Mouse (Mus musculus): ENCODE data around the gene Fgd6. TPM values are rescaled to one million over a fixed set of nuclear protein-coding genes. Genes with fewer than 3 reads are reported as not detected.

Fgd6 gene
- polyA plus RNA-seq, 1 experiment from 2014 or later: 5.0 TPM

DNA sequence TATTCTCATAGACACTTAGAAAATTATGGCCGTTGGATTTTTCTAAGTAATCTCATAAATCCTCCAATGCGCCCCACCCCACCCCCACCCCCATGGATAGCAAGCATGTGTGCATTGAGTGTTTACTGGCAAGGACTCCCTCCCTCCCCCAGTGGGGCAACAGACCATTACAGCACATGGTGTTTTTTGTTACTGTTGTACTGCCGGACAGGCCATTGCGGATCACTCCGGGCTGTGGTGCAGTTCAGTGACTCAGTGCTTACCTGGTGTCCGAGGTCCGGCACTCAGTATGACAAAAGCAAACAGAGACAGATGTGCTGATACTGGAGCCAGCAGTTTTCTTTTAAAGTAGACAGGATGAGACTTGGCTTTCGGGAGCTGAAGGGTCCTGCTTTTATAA lies 13.3 kb downstream of the Fgd6 start:
- no peak overlapping the region for H3K27ac ChIP-seq (ENCODE audit: low read depth)
- H3K9ac ChIP-seq (ENCODE audit: low read length): no peak overlapping the region
- peaks cover 19% of the 10 kb centered on the region for H3K36me3 ChIP-seq (ENCODE audit: control insufficient read depth, insufficient read depth, low read length)
- 47% methylated on average over 8 of the region's 8 CpGs for WGBS
- peaks cover 23% of the 10 kb centered on the region for H3K4me1 ChIP-seq (replicated peaks; ENCODE audit: control insufficient read depth, insufficient read depth, low read length)
- no peaks in the 10 kb centered on the region for H3K9me3 ChIP-seq (ENCODE audit: control insufficient read depth, low read length)
- H3K4me3 ChIP-seq (ENCODE audit: low read depth, low read length): no peak overlapping the region
- H3K4me2 ChIP-seq (ENCODE audit: low read length): no peak overlapping the region
- DNase-seq (ENCODE audit: low spot score) (no peak), ATAC-seq (replicated peaks; ENCODE audit: low FRiP score, low TSS enrichment, low read depth) (no peak)
- no peaks in the 10 kb centered on the region for H3K27me3 ChIP-seq (replicated peaks; ENCODE audit: control insufficient read depth, insufficient read depth, low read length)

DNA sequence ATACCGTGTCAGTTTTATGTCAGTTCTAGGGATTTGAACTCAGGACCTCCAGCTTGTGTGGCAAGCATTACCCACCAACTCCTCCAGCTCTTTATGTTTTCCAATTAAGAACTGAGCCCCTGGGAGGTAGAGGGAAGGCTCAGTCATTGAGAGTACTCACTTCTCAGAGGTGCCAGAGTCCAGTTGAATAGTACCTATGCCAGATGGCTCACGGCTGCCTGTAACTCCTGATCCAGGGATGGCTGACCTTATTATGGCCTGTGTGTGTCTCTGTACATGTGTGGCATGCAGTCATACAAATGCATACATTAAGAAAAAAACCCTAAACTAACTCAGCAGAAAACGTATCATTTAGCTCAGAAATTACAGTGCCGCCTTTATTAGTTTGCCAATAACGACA lies 14.9 kb downstream of the Fgd6 start:
- ATAC-seq (replicated peaks; ENCODE audit: low FRiP score, low TSS enrichment, low read depth): no peak
- WGBS: 94% methylated on average over 5 of the region's 5 CpGs
- Histone ChIP-seq H3K4me1 (replicated peaks; ENCODE audit: control insufficient read depth, insufficient read depth, low read length) (peaks cover 26% of the 10 kb centered on the region), H3K27ac (ENCODE audit: low read depth) (no peak overlapping the region), H3K4me2 (ENCODE audit: low read length) (no peak overlapping the region), H3K36me3 (ENCODE audit: control insufficient read depth, insufficient read depth, low read length) (peaks cover 5% of the 10 kb centered on the region; the same call in 1 of the 2 replicates), H3K27me3 (replicated peaks; ENCODE audit: control insufficient read depth, insufficient read depth, low read length) (no peaks in the 10 kb centered on the region), H3K4me3 (ENCODE audit: low read depth, low read length) (no peak overlapping the region), H3K9ac (ENCODE audit: low read length) (no peak overlapping the region), H3K9me3 (ENCODE audit: control insufficient read depth, low read length) (no peaks in the 10 kb centered on the region)
- no peak for DNase-seq (ENCODE audit: low spot score)

DNA sequence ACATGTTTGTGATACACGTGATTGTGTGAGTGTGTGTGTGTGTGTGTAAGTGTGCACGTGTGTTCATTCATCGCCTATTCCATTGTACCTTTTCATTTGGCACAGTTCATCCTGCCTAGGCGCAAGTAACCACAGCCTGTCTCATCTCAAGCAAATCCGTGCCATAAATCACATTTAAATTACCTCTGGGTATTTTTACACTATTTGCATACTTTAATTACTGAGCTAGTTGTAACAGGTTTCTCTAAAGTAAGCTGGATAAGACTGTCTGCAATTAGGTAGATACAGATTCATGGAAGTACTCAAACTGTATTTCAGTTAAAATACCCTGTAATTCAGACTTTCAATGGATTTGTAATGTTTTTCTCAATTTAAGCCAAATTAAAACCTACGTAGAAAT lies 20.7 kb downstream of the Fgd6 start:
- no peaks in the 10 kb centered on the region for H3K9me3 ChIP-seq (ENCODE audit: control insufficient read depth, low read length)
- no peak overlapping the region for H3K4me3 ChIP-seq (ENCODE audit: low read depth, low read length)
- no peaks in the 10 kb centered on the region for H3K27me3 ChIP-seq (replicated peaks; ENCODE audit: control insufficient read depth, insufficient read depth, low read length)
- H3K4me1 ChIP-seq (replicated peaks; ENCODE audit: control insufficient read depth, insufficient read depth, low read length): peaks cover 27% of the 10 kb centered on the region; the same call in 1 of the 2 replicates
- H3K36me3 ChIP-seq (ENCODE audit: control insufficient read depth, insufficient read depth, low read length): no peaks in the 10 kb centered on the region
- H3K4me2 ChIP-seq (ENCODE audit: low read length): no peak overlapping the region
- DNase-seq (ENCODE audit: low spot score) (no peak), ATAC-seq (replicated peaks; ENCODE audit: low FRiP score, low TSS enrichment, low read depth) (no peak)
- WGBS: 83% methylated on average over 6 of the region's 6 CpGs
- H3K27ac ChIP-seq (ENCODE audit: low read depth): no peak overlapping the region
- H3K9ac ChIP-seq (ENCODE audit: low read length): no peak overlapping the region

DNA sequence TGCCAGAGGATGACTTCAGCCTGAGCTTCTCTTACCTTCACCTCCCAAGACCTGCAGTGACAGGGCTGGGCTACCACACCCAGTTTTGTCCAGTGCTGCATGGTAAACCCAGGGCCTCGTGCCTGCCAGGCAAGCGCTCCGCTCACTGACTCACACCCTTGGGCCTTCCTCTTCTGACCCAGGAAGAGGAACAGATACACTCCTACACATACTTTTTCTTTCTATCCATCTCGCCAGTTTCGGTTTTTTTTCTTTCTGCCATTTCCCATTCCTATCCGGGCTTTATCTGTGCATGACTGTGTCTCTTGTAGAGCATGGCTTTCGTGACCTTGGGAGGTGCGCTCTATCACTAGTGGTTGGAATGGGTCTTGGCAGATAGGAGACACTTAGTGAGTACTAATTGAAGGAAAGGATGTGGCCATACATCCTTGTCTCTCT lies 23.8 kb downstream of the Fgd6 start:
- H3K4me1 ChIP-seq (replicated peaks; ENCODE audit: control insufficient read depth, insufficient read depth, low read length): peaks cover 15% of the 10 kb centered on the region; the same call in 1 of the 2 replicates
- no peaks in the 10 kb centered on the region for H3K9me3 ChIP-seq (ENCODE audit: control insufficient read depth, low read length)
- H3K9ac ChIP-seq (ENCODE audit: low read length): no peak overlapping the region
- 83% methylated on average over 8 of the region's 8 CpGs for WGBS
- H3K36me3 ChIP-seq (ENCODE audit: control insufficient read depth, insufficient read depth, low read length): no peaks in the 10 kb centered on the region
- H3K27ac ChIP-seq (ENCODE audit: low read depth): no peak overlapping the region
- no peaks in the 10 kb centered on the region for H3K27me3 ChIP-seq (replicated peaks; ENCODE audit: control insufficient read depth, insufficient read depth, low read length)
- ATAC-seq (replicated peaks; ENCODE audit: low FRiP score, low TSS enrichment, low read depth) (no peak), DNase-seq (ENCODE audit: low spot score) (no peak)
- no peak overlapping the region for H3K4me2 ChIP-seq (ENCODE audit: low read length)
- no peak overlapping the region for H3K4me3 ChIP-seq (ENCODE audit: low read depth, low read length)

DNA sequence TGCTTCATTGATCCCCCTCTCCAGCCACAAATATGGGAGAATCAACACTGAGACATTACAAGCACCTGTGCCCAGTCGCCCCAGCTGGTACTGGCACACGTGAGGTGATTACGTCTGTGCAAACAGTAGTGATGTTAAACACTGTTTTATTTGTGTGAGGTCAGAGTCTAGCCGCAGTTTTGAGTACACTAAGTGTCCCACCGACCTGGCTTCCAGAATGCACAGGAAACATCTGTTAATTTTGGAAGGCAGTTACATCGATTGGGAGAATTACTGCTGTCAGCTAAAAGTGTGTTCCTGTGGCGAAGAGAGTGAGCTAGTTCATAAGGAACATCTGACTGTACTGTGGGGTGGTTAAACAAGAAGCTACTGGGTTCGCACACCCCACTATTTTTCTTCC lies 24.4 kb downstream of the Fgd6 start:
- no peak overlapping the region for H3K9ac ChIP-seq (ENCODE audit: low read length)
- no peak for ATAC-seq (replicated peaks; ENCODE audit: low FRiP score, low TSS enrichment, low read depth)
- no peak overlapping the region for H3K27ac ChIP-seq (ENCODE audit: low read depth)
- H3K9me3 ChIP-seq (ENCODE audit: control insufficient read depth, low read length): no peaks in the 10 kb centered on the region
- peaks cover 15% of the 10 kb centered on the region; the same call in 1 of the 2 replicates for H3K4me1 ChIP-seq (replicated peaks; ENCODE audit: control insufficient read depth, insufficient read depth, low read length)
- DNase-seq (ENCODE audit: low spot score): no peak
- H3K36me3 ChIP-seq (ENCODE audit: control insufficient read depth, insufficient read depth, low read length): no peaks in the 10 kb centered on the region
- H3K4me3 ChIP-seq (ENCODE audit: low read depth, low read length): no peak overlapping the region
- H3K27me3 ChIP-seq (replicated peaks; ENCODE audit: control insufficient read depth, insufficient read depth, low read length): no peaks in the 10 kb centered on the region
- no peak overlapping the region for H3K4me2 ChIP-seq (ENCODE audit: low read length)
- 38% methylated on average over 8 of the region's 8 CpGs for WGBS

DNA sequence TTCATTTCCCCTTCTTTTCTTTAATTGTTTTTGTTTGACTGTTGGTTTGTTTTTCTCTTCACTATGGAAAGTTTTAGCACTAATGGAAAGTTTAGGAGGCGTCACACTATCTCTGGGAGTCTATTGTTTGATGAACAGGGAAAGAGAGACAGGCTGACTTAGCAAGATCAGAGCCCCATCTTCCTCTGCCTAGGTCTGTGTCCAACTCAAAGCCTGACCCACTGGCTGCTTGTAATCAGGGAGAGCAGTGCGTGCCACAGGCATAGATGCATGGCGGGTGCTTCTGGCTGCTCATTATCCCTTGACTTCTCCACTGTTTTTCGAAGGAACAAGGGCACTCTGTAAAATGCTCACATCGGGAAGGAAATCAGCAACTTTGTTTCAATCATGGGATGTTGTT lies 26.6 kb downstream of the Fgd6 start:
- peaks cover 15% of the 10 kb centered on the region; the same call in 1 of the 2 replicates for H3K4me1 ChIP-seq (replicated peaks; ENCODE audit: control insufficient read depth, insufficient read depth, low read length)
- 0 out of 2 replicates have a peak overlapping the region, but pooled peaks have one; percentile 33 for H3K27ac ChIP-seq (ENCODE audit: low read depth)
- H3K4me3 ChIP-seq (ENCODE audit: low read depth, low read length): no peak overlapping the region
- H3K36me3 ChIP-seq (ENCODE audit: control insufficient read depth, insufficient read depth, low read length): no peaks in the 10 kb centered on the region
- DNase-seq (ENCODE audit: low spot score) (no peak), ATAC-seq (replicated peaks; ENCODE audit: low FRiP score, low TSS enrichment, low read depth) (no peak)
- H3K9me3 ChIP-seq (ENCODE audit: control insufficient read depth, low read length): no peaks in the 10 kb centered on the region
- no peaks in the 10 kb centered on the region for H3K27me3 ChIP-seq (replicated peaks; ENCODE audit: control insufficient read depth, insufficient read depth, low read length)
- H3K4me2 ChIP-seq (ENCODE audit: low read length): no peak overlapping the region
- 70% methylated on average over 5 of the region's 5 CpGs for WGBS
- H3K9ac ChIP-seq (ENCODE audit: low read length): no peak overlapping the region

DNA sequence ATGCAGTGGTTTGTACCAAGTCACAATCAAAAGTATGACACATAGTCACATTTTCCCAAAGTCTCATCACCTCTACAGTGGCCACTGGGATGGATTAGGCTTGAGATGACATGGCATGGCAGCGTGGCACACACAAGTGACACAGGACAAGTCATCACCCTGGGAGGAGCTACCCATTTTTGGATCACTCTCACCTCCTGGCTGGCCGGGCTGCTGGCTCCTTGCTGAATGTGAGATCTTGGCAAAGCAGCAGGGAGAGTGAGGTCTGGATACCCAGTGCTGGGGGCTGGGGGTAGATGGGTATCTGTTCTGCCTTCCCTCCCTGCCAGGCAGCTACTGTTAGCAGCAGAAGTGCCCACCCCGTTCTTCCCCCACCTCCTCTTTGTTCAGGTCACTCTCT lies 31.1 kb downstream of the Fgd6 start:
- Histone ChIP-seq H3K4me3 (ENCODE audit: low read depth, low read length) (no peak overlapping the region), H3K36me3 (ENCODE audit: control insufficient read depth, insufficient read depth, low read length) (no peaks in the 10 kb centered on the region), H3K9ac (ENCODE audit: low read length) (no peak overlapping the region), H3K27ac (ENCODE audit: low read depth) (no peak overlapping the region), H3K4me1 (replicated peaks; ENCODE audit: control insufficient read depth, insufficient read depth, low read length) (no peaks in the 10 kb centered on the region), H3K9me3 (ENCODE audit: control insufficient read depth, low read length) (no peaks in the 10 kb centered on the region), H3K4me2 (ENCODE audit: low read length) (no peak overlapping the region), H3K27me3 (replicated peaks; ENCODE audit: control insufficient read depth, insufficient read depth, low read length) (no peaks in the 10 kb centered on the region)
- ATAC-seq (replicated peaks; ENCODE audit: low FRiP score, low TSS enrichment, low read depth): no peak
- WGBS: 70% methylated on average over 3 of the region's 3 CpGs
- DNase-seq (ENCODE audit: low spot score): no peak

DNA sequence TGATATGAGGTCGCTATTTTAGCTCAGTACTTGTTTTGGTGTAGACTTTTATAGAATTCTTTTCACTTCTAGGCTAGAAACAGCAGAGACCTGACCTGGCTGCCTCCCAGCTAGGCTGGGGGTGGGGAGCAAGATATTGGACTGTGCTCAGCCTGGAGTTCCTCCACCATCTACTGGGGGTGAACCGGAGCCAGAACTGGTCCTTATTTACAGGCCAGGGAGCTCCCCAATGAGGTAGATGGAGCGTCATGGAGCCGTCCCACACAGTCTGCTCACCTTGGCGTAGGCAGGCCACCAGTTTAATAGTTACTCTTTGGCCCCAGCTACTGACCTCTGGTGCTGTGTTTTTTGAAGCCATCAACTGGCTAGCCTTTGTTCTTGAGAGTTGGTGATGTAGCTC lies 32.9 kb downstream of the Fgd6 start:
- 79% methylated on average over 5 of the region's 5 CpGs for WGBS
- H3K36me3 ChIP-seq (ENCODE audit: control insufficient read depth, insufficient read depth, low read length): no peaks in the 10 kb centered on the region
- no peaks in the 10 kb centered on the region for H3K27me3 ChIP-seq (replicated peaks; ENCODE audit: control insufficient read depth, insufficient read depth, low read length)
- ATAC-seq (replicated peaks; ENCODE audit: low FRiP score, low TSS enrichment, low read depth): no peak
- peaks cover 11% of the 10 kb centered on the region for H3K4me1 ChIP-seq (replicated peaks; ENCODE audit: control insufficient read depth, insufficient read depth, low read length)
- no peak for DNase-seq (ENCODE audit: low spot score)
- no peak overlapping the region for H3K27ac ChIP-seq (ENCODE audit: low read depth)
- H3K9ac ChIP-seq (ENCODE audit: low read length): no peak overlapping the region
- H3K9me3 ChIP-seq (ENCODE audit: control insufficient read depth, low read length): no peaks in the 10 kb centered on the region
- no peak overlapping the region for H3K4me2 ChIP-seq (ENCODE audit: low read length)
- no peak overlapping the region for H3K4me3 ChIP-seq (ENCODE audit: low read depth, low read length)

DNA sequence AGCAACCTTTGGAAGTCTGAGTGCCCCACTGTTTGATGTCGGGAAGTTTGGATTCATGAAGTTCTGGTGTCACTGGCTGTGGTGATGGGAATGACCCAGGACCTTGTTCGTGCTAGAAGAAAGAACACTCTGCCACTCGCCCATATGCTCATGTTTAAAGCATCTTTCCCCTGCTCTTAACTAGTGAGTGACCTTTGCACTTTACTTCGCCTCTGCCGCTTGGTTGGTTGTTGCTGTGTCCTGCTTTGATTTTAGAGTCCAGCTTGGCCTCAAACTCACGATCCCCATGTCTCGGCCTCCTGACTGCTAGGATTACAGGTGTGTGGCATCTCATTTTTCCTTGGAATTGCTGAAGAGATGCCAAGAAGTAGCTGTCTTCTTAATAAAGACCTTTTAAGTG lies 35.8 kb downstream of the Fgd6 start:
- Histone ChIP-seq H3K27ac (ENCODE audit: low read depth) (no peak overlapping the region), H3K9ac (ENCODE audit: low read length) (no peak overlapping the region), H3K4me2 (ENCODE audit: low read length) (no peak overlapping the region), H3K36me3 (ENCODE audit: control insufficient read depth, insufficient read depth, low read length) (no peaks in the 10 kb centered on the region), H3K27me3 (replicated peaks; ENCODE audit: control insufficient read depth, insufficient read depth, low read length) (no peaks in the 10 kb centered on the region), H3K9me3 (ENCODE audit: control insufficient read depth, low read length) (no peaks in the 10 kb centered on the region), H3K4me3 (ENCODE audit: low read depth, low read length) (no peak overlapping the region), H3K4me1 (replicated peaks; ENCODE audit: control insufficient read depth, insufficient read depth, low read length) (peaks cover 14% of the 10 kb centered on the region)
- DNase-seq (ENCODE audit: low spot score) (no peak), ATAC-seq (replicated peaks; ENCODE audit: low FRiP score, low TSS enrichment, low read depth) (no peak)
- 69% methylated on average over 7 of the region's 7 CpGs for WGBS
